Mouse (Mus musculus): ENCODE data around the gene Osm. TPM values are rescaled to one million over a fixed set of nuclear protein-coding genes. Genes with fewer than 3 reads are reported as not detected.

Gene Osm
- total and polyA plus RNA-seq, 2 experiments = not detected

- no peak for TF ChIP-seq CTCF (IDR thresholded peaks at IDR 0.05; ENCODE audit: low read depth, low read length)
- no peak for TF ChIP-seq POLR2A (IDR thresholded peaks at IDR 0.05; ENCODE audit: extremely low read depth, insufficient read depth, low read length)
- H3K4me1 ChIP-seq (ENCODE audit: control insufficient read depth, insufficient read depth, low read length) = no peaks in the 10 kb centered on the region
- WGBS = 96% methylated on average over 6 of the region's 6 CpGs
Measured at GRCm38 (mm10) chr11:4238167-4238566, 1.9 kb downstream of the Osm start.

DNA sequence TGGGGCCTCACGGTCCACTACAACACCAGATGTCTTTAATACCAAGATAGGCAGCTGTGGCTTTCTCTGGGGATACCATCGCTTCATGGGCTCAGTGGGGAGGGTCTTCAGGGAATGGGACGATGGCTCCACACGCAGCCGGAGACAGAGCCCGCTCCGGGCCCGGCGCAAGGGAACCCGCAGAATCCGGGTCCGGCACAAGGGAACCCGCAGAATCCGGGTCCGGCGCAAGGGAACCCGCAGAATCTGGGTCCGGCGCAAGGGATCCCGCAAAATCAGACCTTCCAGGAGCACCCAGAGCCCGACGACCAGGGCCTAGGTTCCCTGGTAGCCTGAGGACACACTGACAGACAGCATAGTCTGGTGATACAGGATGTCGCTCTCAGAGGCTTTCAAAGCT lies 3.5 kb downstream of the Osm start:
- 93% methylated on average over 23 of the region's 23 CpGs for WGBS
- Histone ChIP-seq H3K4me3 (ENCODE audit: insufficient read depth, low read depth, low read length) (no peak overlapping the region), H3K27ac (replicated peaks; ENCODE audit: insufficient read depth, low read depth, low read length) (no peak overlapping the region), H3K27me3 (ENCODE audit: control insufficient read depth, insufficient read depth, low read length) (no peaks in the 10 kb centered on the region), H3K4me1 (ENCODE audit: control insufficient read depth, insufficient read depth, low read length) (no peaks in the 10 kb centered on the region; the same call in 1 of the 2 replicates), H3K9ac (ENCODE audit: low read depth, low read length) (no peak overlapping the region), H3K36me3 (ENCODE audit: control insufficient read depth, insufficient read depth, low read length) (no peaks in the 10 kb centered on the region), H3K79me2 (ENCODE audit: control insufficient read depth, insufficient read depth, low read length) (no peaks in the 10 kb centered on the region)
- DNase-seq (ENCODE audit: extremely low read depth, low read depth, low spot score) = no peak
- TF ChIP-seq POLR2A (IDR thresholded peaks at IDR 0.05; ENCODE audit: extremely low read depth, insufficient read depth, low read length) (no peak), CTCF (IDR thresholded peaks at IDR 0.05; ENCODE audit: low read depth, low read length) (no peak)

More at GRCm38 (mm10) chr11:4238167-4238566, 1.9 kb downstream of the Osm start:
- H3K4me3 ChIP-seq (ENCODE audit: insufficient read depth, low read depth, low read length) = no peak overlapping the region
- no peak overlapping the region for H3K9ac ChIP-seq (ENCODE audit: low read depth, low read length)
- no peak for DNase-seq (ENCODE audit: extremely low read depth, low read depth, low spot score)
- H3K27ac ChIP-seq (replicated peaks; ENCODE audit: insufficient read depth, low read depth, low read length) = no peak overlapping the region
- no peaks in the 10 kb centered on the region for H3K79me2 ChIP-seq (ENCODE audit: control insufficient read depth, insufficient read depth, low read length)
- no peaks in the 10 kb centered on the region for H3K36me3 ChIP-seq (ENCODE audit: control insufficient read depth, insufficient read depth, low read length)
- no peaks in the 10 kb centered on the region for H3K27me3 ChIP-seq (ENCODE audit: control insufficient read depth, insufficient read depth, low read length)

DNA sequence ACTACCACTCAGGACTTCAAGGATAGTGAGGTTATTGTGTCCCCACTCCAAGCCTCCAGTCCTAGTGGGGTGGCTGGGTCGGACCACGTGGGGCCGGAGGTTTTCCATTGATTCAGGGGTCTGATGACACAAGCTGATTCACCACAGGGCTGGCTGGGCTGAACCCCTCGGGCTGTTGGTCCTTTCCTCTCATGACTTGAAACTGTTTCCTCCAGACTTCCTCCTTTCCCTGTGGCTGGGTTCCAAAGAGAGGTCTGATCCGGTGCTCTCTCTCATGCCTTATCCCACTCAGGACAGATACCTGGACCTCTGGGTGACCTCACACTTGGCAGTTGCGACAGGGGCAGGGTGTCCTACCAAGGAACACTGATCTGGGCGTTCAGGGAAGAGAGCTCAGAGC lies 3.9 kb downstream of the Osm start:
- Histone ChIP-seq H3K27me3 (ENCODE audit: control insufficient read depth, insufficient read depth, low read length) (no peaks in the 10 kb centered on the region), H3K4me3 (ENCODE audit: insufficient read depth, low read depth, low read length) (no peak overlapping the region), H3K9ac (ENCODE audit: low read depth, low read length) (no peak overlapping the region), H3K79me2 (ENCODE audit: control insufficient read depth, insufficient read depth, low read length) (no peaks in the 10 kb centered on the region), H3K36me3 (ENCODE audit: control insufficient read depth, insufficient read depth, low read length) (no peaks in the 10 kb centered on the region), H3K27ac (replicated peaks; ENCODE audit: insufficient read depth, low read depth, low read length) (no peak overlapping the region), H3K4me1 (ENCODE audit: control insufficient read depth, insufficient read depth, low read length) (no peaks in the 10 kb centered on the region; the same call in 1 of the 2 replicates)
- no peak for TF ChIP-seq POLR2A (IDR thresholded peaks at IDR 0.05; ENCODE audit: extremely low read depth, insufficient read depth, low read length)
- no peak for TF ChIP-seq CTCF (IDR thresholded peaks at IDR 0.05; ENCODE audit: low read depth, low read length)
- DNase-seq (ENCODE audit: extremely low read depth, low read depth, low spot score) = no peak
- WGBS = 76% methylated on average over 7 of the region's 7 CpGs

DNA sequence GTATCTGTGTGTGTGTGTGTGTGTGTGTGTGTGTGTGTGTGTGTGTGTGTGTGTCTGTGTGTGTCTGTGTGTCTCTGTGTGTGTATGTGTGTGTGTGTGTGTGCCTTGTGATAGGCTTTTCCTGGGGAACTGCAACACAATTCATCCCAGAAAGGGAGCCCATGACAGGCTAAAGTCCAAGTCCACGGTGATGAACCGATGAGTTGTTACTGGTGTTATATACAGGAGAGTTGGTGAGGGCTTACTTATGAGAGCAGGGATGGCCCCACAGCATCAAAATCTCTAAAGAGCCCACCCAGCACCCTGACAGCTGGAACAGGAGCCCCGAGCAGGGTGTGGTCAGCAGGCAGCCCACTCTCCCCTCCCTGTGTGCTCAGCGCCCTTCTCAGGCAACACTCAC lies 5.0 kb downstream of the Osm start:
- Histone ChIP-seq H3K4me1 (ENCODE audit: control insufficient read depth, insufficient read depth, low read length) (no peaks in the 10 kb centered on the region; the same call in 1 of the 2 replicates), H3K36me3 (ENCODE audit: control insufficient read depth, insufficient read depth, low read length) (no peaks in the 10 kb centered on the region), H3K4me3 (ENCODE audit: insufficient read depth, low read depth, low read length) (no peak overlapping the region), H3K27me3 (ENCODE audit: control insufficient read depth, insufficient read depth, low read length) (no peaks in the 10 kb centered on the region), H3K27ac (replicated peaks; ENCODE audit: insufficient read depth, low read depth, low read length) (no peak overlapping the region), H3K79me2 (ENCODE audit: control insufficient read depth, insufficient read depth, low read length) (no peaks in the 10 kb centered on the region), H3K9ac (ENCODE audit: low read depth, low read length) (no peak overlapping the region)
- WGBS = 57% methylated on average over 4 of the region's 4 CpGs
- TF ChIP-seq POLR2A (IDR thresholded peaks at IDR 0.05; ENCODE audit: extremely low read depth, insufficient read depth, low read length) = no peak
- TF ChIP-seq CTCF (IDR thresholded peaks at IDR 0.05; ENCODE audit: low read depth, low read length) = no peak
- no peak for DNase-seq (ENCODE audit: extremely low read depth, low read depth, low spot score)

DNA sequence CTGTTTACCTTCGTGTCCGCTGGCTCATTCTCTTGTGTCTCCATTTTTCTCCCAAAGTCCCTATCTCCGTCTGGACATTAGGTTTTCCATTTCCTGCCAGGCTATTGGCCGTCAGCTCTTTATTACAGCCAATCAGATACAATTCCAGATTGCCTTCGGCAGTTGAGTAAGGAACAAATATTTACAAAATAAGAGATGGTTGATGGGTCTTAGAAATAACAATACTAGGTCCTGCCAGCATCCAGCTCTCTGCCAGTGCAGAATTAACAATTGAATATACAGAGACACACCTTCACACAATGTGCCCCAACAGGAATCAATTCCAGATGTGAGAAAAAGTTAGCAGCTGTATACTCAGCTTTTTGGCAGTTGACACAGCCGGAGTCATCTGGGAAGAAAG lies 9.9 kb downstream of the Osm start:
- Histone ChIP-seq H3K4me1 (ENCODE audit: control insufficient read depth, insufficient read depth, low read length) (no peaks in the 10 kb centered on the region; the same call in 1 of the 2 replicates), H3K9ac (ENCODE audit: low read depth, low read length) (no peak overlapping the region), H3K27ac (replicated peaks; ENCODE audit: insufficient read depth, low read depth, low read length) (no peak overlapping the region), H3K4me3 (ENCODE audit: insufficient read depth, low read depth, low read length) (no peak overlapping the region), H3K79me2 (ENCODE audit: control insufficient read depth, insufficient read depth, low read length) (no peaks in the 10 kb centered on the region), H3K36me3 (ENCODE audit: control insufficient read depth, insufficient read depth, low read length) (no peaks in the 10 kb centered on the region), H3K27me3 (ENCODE audit: control insufficient read depth, insufficient read depth, low read length) (no peaks in the 10 kb centered on the region)
- no peak for TF ChIP-seq CTCF (IDR thresholded peaks at IDR 0.05; ENCODE audit: low read depth, low read length)
- no peak for TF ChIP-seq POLR2A (IDR thresholded peaks at IDR 0.05; ENCODE audit: extremely low read depth, insufficient read depth, low read length)
- 65% methylated on average over 6 of the region's 6 CpGs for WGBS
- no peak for DNase-seq (ENCODE audit: extremely low read depth, low read depth, low spot score)

- H3K9ac ChIP-seq (ENCODE audit: low read depth, low read length) = no peak overlapping the region
- H3K36me3 ChIP-seq (ENCODE audit: control insufficient read depth, insufficient read depth, low read length) = no peaks in the 10 kb centered on the region
- no peak overlapping the region for H3K27ac ChIP-seq (replicated peaks; ENCODE audit: insufficient read depth, low read depth, low read length)
- no peak for TF ChIP-seq POLR2A (IDR thresholded peaks at IDR 0.05; ENCODE audit: extremely low read depth, insufficient read depth, low read length)
- no peak for TF ChIP-seq CTCF (IDR thresholded peaks at IDR 0.05; ENCODE audit: low read depth, low read length)
- DNase-seq (ENCODE audit: extremely low read depth, low read depth, low spot score) = no peak
- H3K27me3 ChIP-seq (ENCODE audit: control insufficient read depth, insufficient read depth, low read length) = no peaks in the 10 kb centered on the region
- WGBS = 73% methylated on average over 4 of the region's 4 CpGs
- no peaks in the 10 kb centered on the region; the same call in 1 of the 2 replicates for H3K4me1 ChIP-seq (ENCODE audit: control insufficient read depth, insufficient read depth, low read length)
- H3K4me3 ChIP-seq (ENCODE audit: insufficient read depth, low read depth, low read length) = no peak overlapping the region
- H3K79me2 ChIP-seq (ENCODE audit: control insufficient read depth, insufficient read depth, low read length) = no peaks in the 10 kb centered on the region
Measured at GRCm38 (mm10) chr11:4246623-4247022, 10.4 kb downstream of the Osm start.
